Comparison of ENCODE assay signal across 11 mouse cellular contexts in the genomic region with DNA sequence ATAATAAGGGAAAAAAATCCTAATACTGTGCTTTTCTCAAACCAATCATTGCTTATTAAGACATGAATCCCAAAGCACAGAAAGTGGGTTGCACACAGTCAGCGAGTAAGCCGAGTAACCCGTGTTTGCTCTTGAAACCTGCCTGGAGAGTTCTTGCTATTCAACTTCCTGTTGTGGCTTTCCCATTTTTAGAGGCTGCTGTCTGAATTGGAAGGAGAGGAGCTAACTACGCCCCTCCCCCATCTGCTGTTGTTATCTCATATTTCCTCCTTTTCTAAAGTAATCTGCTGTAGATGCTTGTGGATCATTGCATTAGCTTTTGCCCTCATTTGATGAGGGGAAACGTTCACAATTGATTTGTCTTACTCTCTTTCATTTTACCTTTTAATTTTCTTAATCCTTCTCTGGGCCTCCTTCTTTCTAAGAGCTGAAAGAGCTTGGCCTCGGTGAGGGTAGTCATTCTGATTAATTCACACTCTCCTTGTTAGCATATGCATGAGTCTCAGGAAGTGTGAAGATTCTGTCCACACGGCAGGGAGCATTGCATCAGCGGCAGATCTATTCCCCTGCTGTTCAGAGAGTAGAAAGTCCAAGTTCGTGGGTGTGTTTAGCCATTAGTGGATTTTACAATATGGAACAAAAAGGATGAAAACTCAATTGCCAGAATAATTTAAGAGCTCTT.
DNase-seq lines count a peak whose midpoint lies in the region; ATAC-seq and TF ChIP-seq lines count a peak whose summit lies in the region.
"Had no signal": no experiment of that assay in that cellular context is flagged by ENCODE, and none has a peak within 500 bp of the region (broad histone marks: within the 10 kb centered on the region; RNA-seq: fewer than 3 reads in every experiment).

No protein-coding gene starts in this region.

- H3K9ac ChIP-seq in heart, embryonic 11.5 days (ENCODE audit: low read depth, low read length): no peak overlapping the region
- H3K9ac ChIP-seq: lung, embryonic 15.5 days had no signal

- ATAC-seq in heart, embryonic 11.5 days (replicated peaks; ENCODE audit: insufficient number of reproducible peaks, low FRiP score, low TSS enrichment): no peak

- no peaks in the 10 kb centered on the region for H3K36me3 ChIP-seq in heart, embryonic 11.5 days (ENCODE audit: control insufficient read depth, insufficient read depth, low read length)
- H3K36me3 ChIP-seq in heart, embryonic 10.5 days: no peaks in the 10 kb centered on the region
- H3K36me3 ChIP-seq: lung, embryonic 15.5 days had no signal

- 23% methylated on average over 9 of the region's 9 CpGs for WGBS in heart, embryonic 11.5 days (ENCODE audit: insufficient replicate concordance)
- WGBS in heart, embryonic 10.5 days: 23% methylated on average over 9 of the region's 9 CpGs

- no peak overlapping the region for H3K4me3 ChIP-seq in heart, embryonic 11.5 days (ENCODE audit: low read depth, low read length)
- no peak overlapping the region for H3K4me3 ChIP-seq in heart, embryonic 10.5 days
- no peak overlapping the region for H3K4me3 ChIP-seq in layer of hippocampus, adult 2 months
- H3K4me3 ChIP-seq: lung, embryonic 15.5 days had no signal

- H3K27ac ChIP-seq in heart, embryonic 11.5 days (ENCODE audit: low read depth, low read length): no peak overlapping the region
- no peak overlapping the region for H3K27ac ChIP-seq in heart, embryonic 10.5 days
- H3K27ac ChIP-seq in layer of hippocampus, adult 2 months: no peak overlapping the region
- H3K27ac ChIP-seq: lung, embryonic 15.5 days; stomach, postnatal 0 days had no signal

- no peaks in the 10 kb centered on the region for H3K9me3 ChIP-seq in heart, embryonic 11.5 days (replicated peaks; ENCODE audit: control insufficient read depth, low read length)
- no peaks in the 10 kb centered on the region for H3K9me3 ChIP-seq in heart, embryonic 10.5 days
- H3K9me3 ChIP-seq: lung, embryonic 15.5 days had no signal

- no peaks in the 10 kb centered on the region for H3K27me3 ChIP-seq in heart, embryonic 11.5 days (ENCODE audit: control insufficient read depth, insufficient read depth, low read length)
- H3K27me3 ChIP-seq in heart, embryonic 10.5 days (ENCODE audit: insufficient read depth, poor library complexity, severe bottlenecking): no peaks in the 10 kb centered on the region
- H3K27me3 ChIP-seq: lung, embryonic 15.5 days had no signal

- H3K4me2 ChIP-seq in heart, embryonic 11.5 days: peak overlapping the region; percentile 14; the same call in 1 of the 2 replicates
- H3K4me2 ChIP-seq: lung, embryonic 15.5 days had no signal

- H3K4me1 ChIP-seq in heart, embryonic 11.5 days (ENCODE audit: control insufficient read depth, insufficient read depth, low read length): no peaks in the 10 kb centered on the region
- H3K4me1 ChIP-seq in heart, embryonic 10.5 days: 0 out of 2 replicates have a peak, but pooled peaks cover 3% of the 10 kb centered on the region
- H3K4me1 ChIP-seq: lung, embryonic 15.5 days had no signal

- DNase-seq in heart, embryonic 10.5 days (ENCODE audit: low spot score): no peak
- peak; percentile 13 for DNase-seq in embryo, embryonic 11.5 days (ENCODE audit: low read depth, low spot score)
- peak; percentile 15 to 42 for DNase-seq in layer of hippocampus, adult 2 months (ENCODE audit: low spot score in 2 of 2)
- DNase-seq in neural tube, embryonic 10.5 days (ENCODE audit: extremely low spot score, low spot score): peak; percentile 14
- DNase-seq in thymus, postnatal 14 days: no peak
- DNase-seq in yolk sac, embryonic 10.5 days (ENCODE audit: low spot score): no peak
- DNase-seq in lung, postnatal 36 days: no peak
- DNase-seq: cerebellum, postnatal 36 days had no signal

- no peak for TF ChIP-seq CTCF in layer of hippocampus, adult 2 months (conservative IDR thresholded peaks at IDR 0.05)

Comparison
In these comparisons a context has a peak if more than half of its experiments do, and no peak if none do; other contexts are left out.
1. DNase-seq: peak in embryo, embryonic 11.5 days (single experiment), layer of hippocampus, adult 2 months (2 of 2) and neural tube, embryonic 10.5 days (single experiment); none in heart, embryonic 10.5 days (single experiment), thymus, postnatal 14 days (single experiment), yolk sac, embryonic 10.5 days (single experiment) and lung, postnatal 36 days (single experiment).